Mouse (Mus musculus) left cerebral cortex, postnatal 10 days (tissue): ENCODE results near the gene Mansc4. TPM values are rescaled to one million over a fixed set of nuclear protein-coding genes. Genes with fewer than 3 reads are reported as not detected.

ENCODE experiments used
- DNase-seq, 2 experiments: peaks; one replicate each; pipeline ENCODE4 v3.0.0; 2021 to 2022; ENCODE audit warnings: low spot score in 2 of 2, mixed read lengths in 1 of 2; ENCODE audit errors: extremely low spot score in 1 of 2
- intact Hi-C: fragments of 180-260 bp; cut with DNase I; formaldehyde crosslinking; loops from one replicate; pipeline ENCODE4 v1.15.1; 2025
- total RNA-seq, 2 experiments: library from RNA; stranded (reverse); gene quantifications; 2 replicates each; pipeline ENCODE4 v1.2.3; 2021

Gene Mansc4
- total RNA-seq, 2 experiments from 2014 or later = 0.41 to 0.45 TPM

- no peak for DNase-seq
These were observed 1.7 kb upstream of the Mansc4 start for GRCm38 (mm10) chr6:147088517-147088916.

GRCm38 (mm10) chr6:147087736-147088135 lies 904 bp upstream of the Mansc4 start:
- intact Hi-C loops = no loop called here
- DNase-seq = no peak

More at GRCm38 (mm10) chr6:147088517-147088916, 1.7 kb upstream of the Mansc4 start:
- intact Hi-C loops = no loop called here

GRCm38 (mm10) chr6:147085398-147086040 lies 1.3 kb downstream of the Mansc4 start:
- intact Hi-C loops = no loop called here

GRCm38 (mm10) chr6:147079919-147080318 lies 6.9 kb downstream of the Mansc4 start:
- no peak for DNase-seq
- intact Hi-C loops = no loop called here

More at GRCm38 (mm10) chr6:147085398-147086040, 1.3 kb downstream of the Mansc4 start:
- no peak for DNase-seq

GRCm38 (mm10) chr6:147076878-147077277 lies 10.0 kb downstream of the Mansc4 start:
- no peak for DNase-seq
- intact Hi-C loops = no loop called here

- intact Hi-C loops = no loop called here
- DNase-seq = no peak
These were observed 10.9 kb downstream of the Mansc4 start for GRCm38 (mm10) chr6:147075808-147076387.

- intact Hi-C loops = no loop called here
These were observed 21.9 kb downstream of the Mansc4 start for GRCm38 (mm10) chr6:147064944-147065261.

GRCm38 (mm10) chr6:147064226-147064943 lies 22.4 kb downstream of the Mansc4 start:
- intact Hi-C loops = no loop called here
- no peak for DNase-seq

More at GRCm38 (mm10) chr6:147064944-147065261, 21.9 kb downstream of the Mansc4 start:
- DNase-seq = no peak

- DNase-seq = no peak
- intact Hi-C loops = no loop called here
These were observed 24.1 kb downstream of the Mansc4 start for GRCm38 (mm10) chr6:147062694-147063093.

GRCm38 (mm10) chr6:147062034-147062433 lies 24.8 kb downstream of the Mansc4 start:
- DNase-seq = no peak
- intact Hi-C loops = no loop called here

GRCm38 (mm10) chr6:147061630-147062029 lies 25.2 kb downstream of the Mansc4 start:
- intact Hi-C loops = no loop called here
- no peak for DNase-seq

GRCm38 (mm10) chr6:147059326-147059725 lies 27.5 kb downstream of the Mansc4 start:
- intact Hi-C loops = no loop called here
- no peak for DNase-seq

GRCm38 (mm10) chr6:147055374-147055977 lies 31.4 kb downstream of the Mansc4 start:
- DNase-seq = no peak
- intact Hi-C loops = no loop called here

GRCm38 (mm10) chr6:147053785-147054646 lies 32.8 kb downstream of the Mansc4 start:
- no peak for DNase-seq
- intact Hi-C loops = no loop called here

GRCm38 (mm10) chr6:147052440-147052839 lies 34.4 kb downstream of the Mansc4 start:
- DNase-seq = no peak

GRCm38 (mm10) chr6:147051666-147052065 lies 35.2 kb downstream of the Mansc4 start:
- intact Hi-C loops = no loop called here

More at GRCm38 (mm10) chr6:147052440-147052839, 34.4 kb downstream of the Mansc4 start:
- intact Hi-C loops = no loop called here

GRCm38 (mm10) chr6:147049239-147049805 lies 37.5 kb downstream of the Mansc4 start:
- no peak for DNase-seq

More at GRCm38 (mm10) chr6:147051666-147052065, 35.2 kb downstream of the Mansc4 start:
- DNase-seq = no peak

GRCm38 (mm10) chr6:147043633-147044032 lies 43.2 kb downstream of the Mansc4 start:
- intact Hi-C loops = no loop called here
- no peak for DNase-seq

More at GRCm38 (mm10) chr6:147049239-147049805, 37.5 kb downstream of the Mansc4 start:
- intact Hi-C loops = no loop called here
